Mouse (Mus musculus): Measurements from ENCODE around the gene Pcyox1. TPM values are rescaled to one million over a fixed set of nuclear protein-coding genes. Genes with fewer than 3 reads are reported as not detected.

The Pcyox1 gene
- polyA plus RNA-seq, 1 experiment = 99.9 TPM

- H3K4me3 ChIP-seq (ENCODE audit: insufficient read depth, low read length) = peak overlapping the region; percentile 84
- no peak overlapping the region for H3K27ac ChIP-seq (ENCODE audit: insufficient read depth, low read depth, low read length)
- TF ChIP-seq POLR2A (IDR thresholded peaks at IDR 0.05; ENCODE audit: borderline replicate concordance, low read depth, low read length) (no peak), CTCF (IDR thresholded peaks at IDR 0.05; ENCODE audit: low read depth, low read length) (no peak)
- H3K4me1 ChIP-seq (ENCODE audit: control insufficient read depth, insufficient read depth, low read length) = peaks cover 13% of the 10 kb centered on the region
Measured at GRCm38 (mm10) chr6:86370093-86370713, 26.8 kb downstream of the Pcyox1 start.

GRCm38 (mm10) chr6:86368479-86368878 lies 28.5 kb downstream of the Pcyox1 start:
- H3K27ac ChIP-seq (ENCODE audit: insufficient read depth, low read depth, low read length) = no peak overlapping the region
- H3K4me3 ChIP-seq (ENCODE audit: insufficient read depth, low read length) = no peak overlapping the region
- peaks cover 13% of the 10 kb centered on the region for H3K4me1 ChIP-seq (ENCODE audit: control insufficient read depth, insufficient read depth, low read length)
- TF ChIP-seq CTCF (IDR thresholded peaks at IDR 0.05; ENCODE audit: low read depth, low read length) (no peak), POLR2A (IDR thresholded peaks at IDR 0.05; ENCODE audit: borderline replicate concordance, low read depth, low read length) (no peak)

GRCm38 (mm10) chr6:86366853-86367249 lies 30.1 kb downstream of the Pcyox1 start:
- no peak overlapping the region for H3K27ac ChIP-seq (ENCODE audit: insufficient read depth, low read depth, low read length)
- peak overlapping the region; percentile 85 for H3K4me3 ChIP-seq (ENCODE audit: insufficient read depth, low read length)

GRCm38 (mm10) chr6:86366125-86366852 lies 30.7 kb downstream of the Pcyox1 start:
- peaks cover 9% of the 10 kb centered on the region for H3K4me1 ChIP-seq (ENCODE audit: control insufficient read depth, insufficient read depth, low read length)
- peak overlapping the region; percentile 13; the same call in 1 of the 2 replicates for H3K27ac ChIP-seq (ENCODE audit: insufficient read depth, low read depth, low read length)
- TF ChIP-seq POLR2A (IDR thresholded peaks at IDR 0.05; ENCODE audit: borderline replicate concordance, low read depth, low read length) = no peak
- no peak for TF ChIP-seq CTCF (IDR thresholded peaks at IDR 0.05; ENCODE audit: low read depth, low read length)
- peak overlapping the region; percentile 85 for H3K4me3 ChIP-seq (ENCODE audit: insufficient read depth, low read length)

More at GRCm38 (mm10) chr6:86366853-86367249, 30.1 kb downstream of the Pcyox1 start:
- H3K4me1 ChIP-seq (ENCODE audit: control insufficient read depth, insufficient read depth, low read length) = peaks cover 9% of the 10 kb centered on the region
- TF ChIP-seq POLR2A (IDR thresholded peaks at IDR 0.05; ENCODE audit: borderline replicate concordance, low read depth, low read length) (no peak), CTCF (IDR thresholded peaks at IDR 0.05; ENCODE audit: low read depth, low read length) (no peak)

- H3K4me1 ChIP-seq (ENCODE audit: control insufficient read depth, insufficient read depth, low read length) = peaks cover 7% of the 10 kb centered on the region
- TF ChIP-seq CTCF (IDR thresholded peaks at IDR 0.05; ENCODE audit: low read depth, low read length) (peak; percentile 55; the same call in 1 of the 2 replicates), POLR2A (IDR thresholded peaks at IDR 0.05; ENCODE audit: borderline replicate concordance, low read depth, low read length) (no peak)
- peak within 1 kb of the TSS; percentile 13; the same call in 1 of the 2 replicates for H3K27ac ChIP-seq (ENCODE audit: insufficient read depth, low read depth, low read length)
- peak within 1 kb of the TSS; percentile 85 for H3K4me3 ChIP-seq (ENCODE audit: insufficient read depth, low read length)
Measured at GRCm38 (mm10) chr6:86365371-86366124, 31.4 kb downstream of the Pcyox1 start, which contains the start of gene Fam136a. TSS of gene Fam136a (plus strand) at chr6:86365646.

- peaks cover 5% of the 10 kb centered on the region for H3K4me1 ChIP-seq (ENCODE audit: control insufficient read depth, insufficient read depth, low read length)
- TF ChIP-seq CTCF (IDR thresholded peaks at IDR 0.05; ENCODE audit: low read depth, low read length) = peak; percentile 26; the same call in 1 of the 2 replicates
- TF ChIP-seq POLR2A (IDR thresholded peaks at IDR 0.05; ENCODE audit: borderline replicate concordance, low read depth, low read length) = no peak
- H3K27ac ChIP-seq (ENCODE audit: insufficient read depth, low read depth, low read length) = no peak overlapping the region
- peak overlapping the region; percentile 67 for H3K4me3 ChIP-seq (ENCODE audit: insufficient read depth, low read length)
Measured at GRCm38 (mm10) chr6:86364442-86365141, 32.4 kb downstream of the Pcyox1 start.

GRCm38 (mm10) chr6:86361373-86361772 lies 35.6 kb downstream of the Pcyox1 start:
- TF ChIP-seq POLR2A (IDR thresholded peaks at IDR 0.05; ENCODE audit: borderline replicate concordance, low read depth, low read length) (no peak), CTCF (IDR thresholded peaks at IDR 0.05; ENCODE audit: low read depth, low read length) (no peak)
- Histone ChIP-seq H3K4me1 (ENCODE audit: control insufficient read depth, insufficient read depth, low read length) (peaks cover 2% of the 10 kb centered on the region; the same call in 1 of the 2 replicates), H3K27ac (ENCODE audit: insufficient read depth, low read depth, low read length) (no peak overlapping the region), H3K4me3 (ENCODE audit: insufficient read depth, low read length) (no peak overlapping the region)

- TF ChIP-seq POLR2A (IDR thresholded peaks at IDR 0.05; ENCODE audit: borderline replicate concordance, low read depth, low read length) (no peak), CTCF (IDR thresholded peaks at IDR 0.05; ENCODE audit: low read depth, low read length) (no peak)
- Histone ChIP-seq H3K27ac (ENCODE audit: insufficient read depth, low read depth, low read length) (no peak overlapping the region), H3K4me1 (ENCODE audit: control insufficient read depth, insufficient read depth, low read length) (no peaks in the 10 kb centered on the region), H3K4me3 (ENCODE audit: insufficient read depth, low read length) (no peak overlapping the region)
Measured at GRCm38 (mm10) chr6:86360691-86361090, 36.3 kb downstream of the Pcyox1 start.

GRCm38 (mm10) chr6:86356956-86357355 lies 40.0 kb downstream of the Pcyox1 start:
- no peak overlapping the region for H3K27ac ChIP-seq (ENCODE audit: insufficient read depth, low read depth, low read length)
- no peak for TF ChIP-seq CTCF (IDR thresholded peaks at IDR 0.05; ENCODE audit: low read depth, low read length)
- TF ChIP-seq POLR2A (IDR thresholded peaks at IDR 0.05; ENCODE audit: borderline replicate concordance, low read depth, low read length) = no peak
- H3K4me1 ChIP-seq (ENCODE audit: control insufficient read depth, insufficient read depth, low read length) = no peaks in the 10 kb centered on the region
- no peak overlapping the region for H3K4me3 ChIP-seq (ENCODE audit: insufficient read depth, low read length)
